Mouse (Mus musculus) hindbrain, postnatal 0 days (tissue): ENCODE results near the gene Lep. TPM values are rescaled to one million over a fixed set of nuclear protein-coding genes. Genes with fewer than 3 reads are reported as not detected.

ENCODE experiments used
- ATAC-seq: fragments of 200-750 bp; cut with Nextera tagmentation; 2 replicates; pipeline ENCODE4 v1.8.0; 2017; ENCODE audit warnings: mild to moderate bottlenecking, moderate TSS enrichment, moderate library complexity
- DNase-seq: peaks from one replicate; pipeline ENCODE4 v3.0.0-alpha.2; 2015; ENCODE audit warnings: low spot score
- H3K27ac ChIP-seq: fragments of 300-500 bp; sonication (generic); 2 replicates; pipeline ENCODE4 v1.5.1; 2014; ENCODE audit warnings: mild to moderate bottlenecking
- H3K27me3 ChIP-seq: fragments of 300-500 bp; sonication (generic); 2 replicates; pipeline ENCODE4 v1.6.1; 2014; ENCODE audit warnings: low read length, mixed read lengths; ENCODE audit not compliant: insufficient read depth
- H3K36me3 ChIP-seq: fragments of 300-500 bp; sonication (generic); 2 replicates; pipeline ENCODE4 v1.6.1; 2014; ENCODE audit warnings: low read length, mixed read lengths; ENCODE audit not compliant: insufficient read depth
- H3K4me1 ChIP-seq: fragments of 300-500 bp; sonication (generic); 2 replicates; pipeline ENCODE4 v1.6.1; 2014; ENCODE audit warnings: antibody characterized with exemption, low read length, mixed read lengths; ENCODE audit not compliant: insufficient read depth
- H3K4me2 ChIP-seq: fragments of 300-500 bp; sonication (generic); 2 replicates; pipeline ENCODE4 v1.6.1; 2014; ENCODE audit warnings: low read depth, mild to moderate bottlenecking, low read length, moderate library complexity, mixed read lengths
- H3K4me3 ChIP-seq: fragments of 300-500 bp; sonication (generic); 2 replicates; pipeline ENCODE4 v1.5.1; 2014; ENCODE audit warnings: low read length
- H3K9ac ChIP-seq: fragments of 300-500 bp; sonication (generic); replicated peaks from 2 replicates; pipeline ENCODE4 v1.6.1; 2014; ENCODE audit warnings: mild to moderate bottlenecking, low read length, moderate library complexity, mixed read lengths
- H3K9me3 ChIP-seq: fragments of 300-500 bp; sonication (generic); 2 replicates; pipeline ENCODE4 v1.6.1; 2016; ENCODE audit warnings: low read length, mixed read lengths
- CTCF ChIP-seq: IDR thresholded peaks from 2 replicates; pipeline ENCODE4 v1.5.1; 2016; ENCODE audit warnings: antibody characterized with exemption, control low read depth, low read depth
- WGBS: fragments of 180-500 bp; shearing (Covaris S2); extraction: QIAGEN DNeasy Blood & Tissue Kit; methylation state at CpG from one replicate; pipeline ENCODE4 v1.1.7; 2014; 5-methylcytosine and 5-hydroxymethylcytosine counted together
- microRNA-seq, 2 experiments: library from miRNA; unstranded; fragments of <30 nt; microRNA quantifications; one replicate each; pipeline ENCODE4; 2016
- polyA plus RNA-seq: library from polyadenylated mRNA; unstranded; fragments of >200 nt; fragmentation: Nextera tagmentation; extraction: Ambion mirVana; gene quantifications from 2 replicates; pipeline ENCODE4 v1.2.1, GENCODE M21; 2015
- total RNA-seq: library from RNA; depleted of rRNA; stranded (reverse); fragments of >200 nt; gene quantifications from 2 replicates; pipeline ENCODE4 v1.2.3, GENCODE M21; 2014; rRNA removed

The Lep gene
- total and polyA plus RNA-seq, 2 experiments from 2014 or later, result not detected

DNA sequence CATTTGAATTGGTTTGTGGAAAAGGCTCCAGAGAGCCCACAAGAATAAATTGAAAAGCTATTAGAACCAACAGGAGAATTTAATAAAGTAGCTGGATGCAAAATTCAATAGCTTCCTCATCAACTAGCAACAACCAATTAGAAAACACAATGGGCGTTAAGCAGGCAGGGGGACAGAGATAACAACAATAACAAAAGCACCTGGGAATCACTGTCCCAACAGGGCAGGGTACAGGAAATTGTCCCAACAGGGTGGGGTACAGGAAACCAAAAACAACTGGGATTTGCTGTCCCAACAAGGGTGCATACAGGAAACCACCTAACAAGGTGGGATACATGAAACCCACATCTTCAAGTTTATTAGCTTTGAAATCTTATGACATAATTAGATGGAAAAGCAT lies 48.4 kb downstream of the Lep start:
- TF ChIP-seq CTCF, result no peak
- ATAC-seq, result no peak
- H3K9me3 ChIP-seq, result 0 out of 2 replicates have a peak, but pooled peaks cover 2% of the 10 kb centered on the region

GRCm38 (mm10) chr6:29111501-29111900 lies 51.5 kb downstream of the Lep start:
- Histone ChIP-seq H3K9ac (no peak overlapping the region), H3K4me2 (no peak overlapping the region), H3K4me3 (no peak overlapping the region), H3K27me3 (no peaks in the 10 kb centered on the region), H3K27ac (no peak overlapping the region), H3K9me3 (0 out of 2 replicates have a peak, but pooled peaks cover 2% of the 10 kb centered on the region), H3K4me1 (no peaks in the 10 kb centered on the region), H3K36me3 (no peaks in the 10 kb centered on the region)
- DNase-seq (no peak), ATAC-seq (no peak)
- WGBS, result 89% methylated on average over 4 of the region's 4 CpGs
- no peak for TF ChIP-seq CTCF

More for the DNA sequence above, 48.4 kb downstream of the Lep start:
- Histone ChIP-seq H3K4me3 (no peak overlapping the region), H3K27ac (no peak overlapping the region), H3K4me2 (no peak overlapping the region), H3K27me3 (no peaks in the 10 kb centered on the region), H3K36me3 (no peaks in the 10 kb centered on the region), H3K9ac (no peak overlapping the region), H3K4me1 (no peaks in the 10 kb centered on the region)
- no peak for DNase-seq
- WGBS, result 69% methylated on average over 1 of the region's 1 CpGs

GRCm38 (mm10) chr6:29115756-29116155 lies 55.7 kb downstream of the Lep start:
- no peak for TF ChIP-seq CTCF
- no peak overlapping the region for H3K4me3 ChIP-seq
- no peaks in the 10 kb centered on the region for H3K4me1 ChIP-seq
- no peaks in the 10 kb centered on the region for H3K36me3 ChIP-seq
- H3K9ac ChIP-seq, result no peak overlapping the region
- no peak for ATAC-seq
- no peak for DNase-seq
- H3K27ac ChIP-seq, result no peak overlapping the region
- H3K27me3 ChIP-seq, result no peaks in the 10 kb centered on the region
- H3K4me2 ChIP-seq, result no peak overlapping the region
- 0 out of 2 replicates have a peak, but pooled peaks cover 2% of the 10 kb centered on the region for H3K9me3 ChIP-seq
- WGBS, result 78% methylated on average over 7 of the region's 7 CpGs

- no peak for TF ChIP-seq CTCF
- DNase-seq (peak; percentile 69), ATAC-seq (peak; percentile 77)
- no peak overlapping the region; the same call in 1 of the 2 replicates for H3K27ac ChIP-seq
- no peak overlapping the region for H3K4me2 ChIP-seq
- WGBS, result 37% methylated on average over 7 of the region's 7 CpGs
- H3K36me3 ChIP-seq, result no peaks in the 10 kb centered on the region
- no peak overlapping the region for H3K9ac ChIP-seq
- H3K9me3 ChIP-seq, result no peaks in the 10 kb centered on the region
- no peaks in the 10 kb centered on the region for H3K27me3 ChIP-seq
- H3K4me3 ChIP-seq, result no peak overlapping the region
- H3K4me1 ChIP-seq, result no peaks in the 10 kb centered on the region
Observed at GRCm38 (mm10) chr6:29117417-29118104, 57.5 kb downstream of the Lep start.

- Histone ChIP-seq H3K9me3 (no peaks in the 10 kb centered on the region), H3K4me1 (no peaks in the 10 kb centered on the region), H3K27ac (no peak overlapping the region), H3K9ac (no peak overlapping the region), H3K4me3 (no peak overlapping the region), H3K36me3 (no peaks in the 10 kb centered on the region), H3K4me2 (no peak overlapping the region), H3K27me3 (no peaks in the 10 kb centered on the region)
- DNase-seq (no peak), ATAC-seq (no peak)
- no peak for TF ChIP-seq CTCF
Observed at GRCm38 (mm10) chr6:29118231-29118630, 58.2 kb downstream of the Lep start.

GRCm38 (mm10) chr6:29118963-29119362 lies 58.9 kb downstream of the Lep start:
- Histone ChIP-seq H3K27ac (no peak overlapping the region), H3K4me2 (no peak overlapping the region), H3K27me3 (no peaks in the 10 kb centered on the region), H3K4me1 (no peaks in the 10 kb centered on the region), H3K36me3 (no peaks in the 10 kb centered on the region), H3K9ac (no peak overlapping the region), H3K9me3 (no peaks in the 10 kb centered on the region), H3K4me3 (no peak overlapping the region)
- no peak for DNase-seq
- 89% methylated on average over 4 of the region's 4 CpGs for WGBS
- no peak for TF ChIP-seq CTCF
- no peak for ATAC-seq

DNA sequence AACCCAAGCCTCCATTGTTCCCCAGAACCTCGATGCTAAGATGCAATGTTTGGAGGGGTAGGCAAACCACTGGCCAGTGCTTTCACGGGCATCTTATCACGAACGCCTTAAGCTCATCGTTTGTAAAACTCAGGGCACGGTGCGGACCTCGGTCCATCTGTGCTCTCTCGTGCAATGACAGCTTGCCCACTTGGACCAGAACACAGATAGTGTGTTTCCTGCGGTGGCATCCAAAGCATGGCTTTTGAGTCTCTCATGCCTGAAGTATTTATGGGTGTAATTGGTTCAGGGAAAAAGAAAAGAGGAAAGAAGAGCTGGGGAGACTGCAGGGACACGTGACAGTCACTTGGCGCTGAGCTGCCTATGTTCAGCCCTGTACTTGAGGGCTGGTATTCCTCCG lies 60.0 kb downstream of the Lep start:
- H3K9ac ChIP-seq, result no peak overlapping the region
- no peak for TF ChIP-seq CTCF
- DNase-seq, result no peak
- H3K4me2 ChIP-seq, result no peak overlapping the region
- peaks cover 8% of the 10 kb centered on the region for H3K36me3 ChIP-seq
- no peak for ATAC-seq
- no peaks in the 10 kb centered on the region for H3K27me3 ChIP-seq
- H3K27ac ChIP-seq, result no peak overlapping the region
- H3K4me1 ChIP-seq, result no peaks in the 10 kb centered on the region
- 85% methylated on average over 13 of the region's 13 CpGs for WGBS
- H3K9me3 ChIP-seq, result no peaks in the 10 kb centered on the region
- H3K4me3 ChIP-seq, result no peak overlapping the region

Small RNA genes lying within 50 kb of the gene (microRNA-seq; reads per million reads assigned to microRNA genes)
- 162 to 873 reads per million in 2 experiments for gene Mir129-1

Other genes with a start within 250 kb of the Lep start
- gene Lrrc4, start 228.5 kb upstream of the Lep start, total RNA-seq, result 54.8 and 59.8 TPM in 2 replicates
- 6.0 and 6.1 TPM in 2 replicates for gene Lrrc4, start 228.5 kb upstream of the Lep start, polyA plus RNA-seq
- 13.8 and 16.3 TPM in 2 replicates for gene Rbm28, start 104.8 kb downstream of the Lep start, total RNA-seq
- 18.8 and 19.9 TPM in 2 replicates for gene Rbm28, start 104.8 kb downstream of the Lep start, polyA plus RNA-seq
- 37.8 and 44.9 TPM in 2 replicates for gene Prrt4, start 119.4 kb downstream of the Lep start, total RNA-seq
- gene Prrt4, start 119.4 kb downstream of the Lep start, polyA plus RNA-seq, result 12.9 and 14.8 TPM in 2 replicates
- gene Impdh1, start 156.1 kb downstream of the Lep start, total RNA-seq, result 37.8 and 46.3 TPM in 2 replicates
- gene Impdh1, start 156.1 kb downstream of the Lep start, polyA plus RNA-seq, result 63.4 and 64.4 TPM in 2 replicates
- gene Hilpda, start 212.3 kb downstream of the Lep start, total RNA-seq, result 26.5 and 35.8 TPM in 2 replicates
- 23.3 and 25.6 TPM in 2 replicates for gene Hilpda, start 212.3 kb downstream of the Lep start, polyA plus RNA-seq
- 0.79 and 2.1 TPM in 2 replicates for gene Fam71f2, start 219.4 kb downstream of the Lep start, total RNA-seq
- 0.29 and 0.39 TPM in 2 replicates for gene Fam71f2, start 219.4 kb downstream of the Lep start, polyA plus RNA-seq